Mouse (Mus musculus) embryonic facial prominence, embryonic 14.5 days (tissue): ENCODE data around the gene Masp2. TPM values are rescaled to one million over a fixed set of nuclear protein-coding genes. Genes with fewer than 3 reads are reported as not detected.
A peak's percentile ranks its signal among the peaks of the same experiment; 100 is the strongest.

Source experiments
- ATAC-seq: fragments of 200-750 bp; cut with Nextera tagmentation; 2 replicates; pipeline ENCODE4 v1.8.0; 2017; ENCODE audit warnings: low read depth, moderate number of reproducible peaks, moderate TSS enrichment
- DNase-seq: peaks from one replicate; pipeline ENCODE4 v3.0.0-alpha.2; 2015; ENCODE audit warnings: low spot score
- H3K27ac ChIP-seq: fragments of 300-500 bp; sonication (generic); replicated peaks from 2 replicates; pipeline ENCODE4 v1.5.1; 2014; ENCODE audit warnings: low read depth, mild to moderate bottlenecking, low read length, moderate library complexity
- H3K27me3 ChIP-seq: fragments of 300-500 bp; sonication (generic); replicated peaks from 2 replicates; pipeline ENCODE4 v1.6.1; 2014; ENCODE audit warnings: low read length; ENCODE audit not compliant: control insufficient read depth, insufficient read depth
- H3K36me3 ChIP-seq: fragments of 300-500 bp; sonication (generic); 2 replicates; pipeline ENCODE4 v1.6.1; 2014; ENCODE audit warnings: low read length, mixed read lengths; ENCODE audit not compliant: control insufficient read depth, insufficient read depth
- H3K4me1 ChIP-seq: fragments of 300-500 bp; sonication (generic); 2 replicates; pipeline ENCODE4 v1.6.1; 2014; ENCODE audit warnings: antibody characterized with exemption, low read length; ENCODE audit not compliant: control insufficient read depth, insufficient read depth
- H3K4me2 ChIP-seq: fragments of 300-500 bp; sonication (generic); 2 replicates; pipeline ENCODE4 v1.6.1; 2014; ENCODE audit warnings: low read depth, mild to moderate bottlenecking, low read length, moderate library complexity, mixed read lengths
- H3K4me3 ChIP-seq: fragments of 300-500 bp; sonication (generic); 2 replicates; pipeline ENCODE4 v1.5.1; 2014; ENCODE audit warnings: low read depth, mild to moderate bottlenecking, low read length
- H3K9ac ChIP-seq: fragments of 300-500 bp; sonication (generic); 2 replicates; pipeline ENCODE4 v1.6.1; 2014; ENCODE audit warnings: low read depth, mild to moderate bottlenecking, low read length, moderate library complexity, mixed read lengths
- H3K9me3 ChIP-seq: fragments of 300-500 bp; sonication (generic); 2 replicates; pipeline ENCODE4 v1.6.1; 2016; ENCODE audit warnings: low read length; ENCODE audit not compliant: control insufficient read depth
- WGBS: fragments of 180-500 bp; shearing (Covaris S2); extraction: QIAGEN DNeasy Blood & Tissue Kit; methylation state at CpG from one replicate; pipeline ENCODE4 v1.1.7; 2014; 5-methylcytosine and 5-hydroxymethylcytosine counted together
- polyA plus RNA-seq: library from polyadenylated mRNA; unstranded; fragments of >200 nt; fragmentation: Nextera tagmentation; extraction: Ambion mirVana; gene quantifications from 2 replicates; pipeline ENCODE4 v1.2.1, GENCODE M21; 2014

Gene Masp2
- polyA plus RNA-seq, 1 experiment from 2014 or later: 0.25 TPM

DNA sequence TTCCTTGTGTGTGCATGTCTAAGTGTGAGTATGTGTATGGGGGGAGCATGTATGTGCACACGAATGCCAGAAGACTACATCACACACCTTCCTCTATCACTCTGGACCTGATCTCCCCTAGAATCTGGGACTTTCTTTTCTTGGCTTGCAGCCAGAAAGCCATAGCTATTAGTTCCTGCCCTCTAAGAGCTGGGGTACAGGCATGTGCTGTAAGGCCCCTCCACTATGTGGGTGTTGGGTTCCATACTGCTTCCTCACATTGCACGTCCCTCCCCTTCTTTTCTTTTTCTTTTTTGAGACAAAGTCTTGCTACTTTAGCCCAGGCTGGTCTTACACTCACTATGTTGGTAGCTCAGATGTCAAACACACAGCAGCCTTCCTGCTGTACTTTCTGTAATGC is 33.0 kb downstream of the Masp2 start:
- Histone ChIP-seq H3K27me3 (no peaks in the 10 kb centered on the region), H3K27ac (no peak overlapping the region), H3K4me1 (no peaks in the 10 kb centered on the region), H3K36me3 (no peaks in the 10 kb centered on the region), H3K4me3 (no peak overlapping the region), H3K4me2 (no peak overlapping the region), H3K9me3 (no peaks in the 10 kb centered on the region), H3K9ac (no peak overlapping the region)
- ATAC-seq (peak; percentile 68; the same call in 1 of the 2 replicates), DNase-seq (no peak)
- 77% methylated on average over 2 of the region's 2 CpGs for WGBS

DNA sequence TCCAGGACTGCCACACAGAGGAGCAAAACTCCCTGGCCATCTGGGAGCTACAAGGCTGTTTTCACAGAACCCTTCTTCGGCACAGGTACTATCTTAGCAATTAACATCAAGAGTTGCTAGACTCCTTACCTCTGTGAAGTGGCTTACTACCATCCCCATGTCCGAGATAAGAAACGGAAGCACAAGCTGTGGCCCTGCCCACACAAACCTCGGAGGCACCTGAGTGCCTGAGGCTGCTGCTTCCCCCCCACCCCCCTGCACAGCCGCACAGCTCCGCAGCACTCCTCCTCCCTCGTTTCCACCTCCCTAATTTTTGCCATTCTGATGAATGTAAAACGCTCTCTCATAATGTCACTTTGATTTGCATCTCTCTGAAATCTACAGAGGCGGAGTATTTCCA is 35.9 kb downstream of the Masp2 start:
- WGBS: 43% methylated on average over 9 of the region's 9 CpGs
- H3K4me2 ChIP-seq: no peak overlapping the region
- no peak for ATAC-seq
- H3K9ac ChIP-seq: no peak overlapping the region
- H3K9me3 ChIP-seq: no peaks in the 10 kb centered on the region
- H3K27ac ChIP-seq: no peak overlapping the region
- no peaks in the 10 kb centered on the region for H3K27me3 ChIP-seq
- DNase-seq: no peak
- H3K36me3 ChIP-seq: no peaks in the 10 kb centered on the region
- H3K4me3 ChIP-seq: no peak overlapping the region
- H3K4me1 ChIP-seq: no peaks in the 10 kb centered on the region

DNA sequence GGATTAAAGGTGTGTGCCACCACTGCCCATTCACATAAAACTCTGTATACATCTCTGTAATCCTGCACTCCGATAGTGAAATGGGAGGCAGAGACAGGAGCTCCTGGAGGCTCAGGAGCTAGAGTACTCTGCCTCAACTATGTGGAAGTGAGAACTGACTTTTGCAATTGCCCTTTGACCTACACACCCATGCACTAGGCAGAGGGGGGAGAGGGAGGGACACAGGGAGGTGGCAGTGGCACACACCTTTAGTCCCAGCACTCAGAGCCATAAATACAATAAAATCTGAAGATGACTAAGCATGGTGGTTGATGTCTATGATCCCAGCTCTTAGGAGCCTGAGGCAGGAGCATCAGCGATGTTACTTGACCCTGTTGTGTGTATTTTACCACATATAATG is 37.1 kb downstream of the Masp2 start:
- Histone ChIP-seq H3K27me3 (no peaks in the 10 kb centered on the region), H3K4me2 (no peak overlapping the region), H3K4me1 (no peaks in the 10 kb centered on the region), H3K27ac (no peak overlapping the region), H3K9ac (no peak overlapping the region), H3K9me3 (no peaks in the 10 kb centered on the region), H3K4me3 (no peak overlapping the region), H3K36me3 (no peaks in the 10 kb centered on the region)
- no peak for ATAC-seq
- DNase-seq: no peak
- 81% methylated on average over 2 of the region's 2 CpGs for WGBS

DNA sequence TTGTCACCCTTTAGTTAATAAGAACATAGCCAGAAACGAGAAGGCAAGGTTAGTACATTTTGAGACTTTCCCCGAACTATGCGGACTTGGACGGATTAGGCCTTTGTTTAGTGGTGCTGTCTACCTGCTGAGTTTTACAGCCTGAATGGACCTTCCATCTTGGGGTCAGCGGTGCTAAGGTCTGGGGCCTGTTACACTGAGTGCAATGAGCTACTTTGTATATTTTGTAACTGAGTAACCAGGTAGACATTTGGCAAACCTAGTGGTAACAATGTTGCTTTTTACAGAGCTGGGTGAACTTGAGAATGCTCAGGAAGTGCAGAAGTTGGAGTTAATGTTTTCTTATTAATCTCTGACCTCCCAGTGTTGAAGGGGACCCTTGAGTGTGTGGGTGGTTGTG is 38.8 kb downstream of the Masp2 start:
- WGBS: 83% methylated on average over 5 of the region's 5 CpGs
- no peak overlapping the region for H3K4me3 ChIP-seq
- H3K27me3 ChIP-seq: no peaks in the 10 kb centered on the region
- no peaks in the 10 kb centered on the region for H3K9me3 ChIP-seq
- no peak overlapping the region for H3K4me2 ChIP-seq
- ATAC-seq: no peak
- no peaks in the 10 kb centered on the region for H3K36me3 ChIP-seq
- DNase-seq: no peak
- H3K9ac ChIP-seq: no peak overlapping the region
- H3K4me1 ChIP-seq: no peaks in the 10 kb centered on the region
- no peak overlapping the region for H3K27ac ChIP-seq

DNA sequence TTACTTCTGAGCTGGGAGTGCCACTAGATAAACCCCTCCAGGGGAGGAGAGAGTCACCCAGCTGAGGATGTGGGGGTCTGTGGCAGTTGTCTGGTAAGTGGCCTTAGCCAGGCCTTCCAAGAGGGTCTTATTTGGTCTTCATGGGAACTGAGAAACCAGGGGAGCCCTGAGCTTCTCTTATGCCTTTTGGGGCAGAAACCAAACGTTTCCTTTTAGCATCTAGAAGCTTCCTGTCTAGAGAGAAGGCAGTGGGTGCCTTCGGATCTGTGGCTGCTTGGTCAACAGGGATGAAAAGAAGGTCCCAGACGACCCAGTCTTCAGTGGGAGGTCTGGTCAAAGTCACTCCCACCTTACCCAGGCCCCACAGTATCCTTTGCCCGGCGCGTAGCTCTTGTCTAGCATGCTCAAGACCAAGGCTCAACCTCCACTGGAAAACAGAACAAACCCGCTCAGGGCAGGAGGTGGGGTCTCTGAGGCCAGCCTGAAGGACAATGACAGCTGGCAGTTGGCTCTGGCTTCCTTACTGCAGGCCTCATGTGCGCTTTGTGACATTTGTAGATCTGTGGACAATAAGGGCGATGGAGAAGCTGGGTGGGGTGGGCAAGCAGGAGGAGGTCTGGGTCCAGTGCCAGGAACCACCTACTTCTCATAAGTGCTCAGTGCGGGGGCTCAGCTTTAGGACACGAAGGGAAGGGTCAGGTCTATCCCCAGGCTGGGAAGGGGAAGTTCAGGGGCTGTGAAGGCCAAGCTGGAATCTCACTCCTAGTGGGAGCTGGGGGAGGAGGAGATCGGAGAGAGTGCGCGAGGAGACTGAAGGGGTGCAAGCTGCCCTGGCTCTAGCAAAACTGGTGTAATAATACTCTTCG is 41.2 kb downstream of the Masp2 start, which contains the start of gene Gm572:
Gm572 (plus strand) TSS at position 27 of the 866 bp plus-strand sequence.
- H3K36me3 ChIP-seq: no peaks in the 10 kb centered on the region
- peak within 1 kb of the TSS; percentile 37; the same call in 1 of the 2 replicates for H3K9ac ChIP-seq
- WGBS: 61% methylated on average over 15 of the region's 15 CpGs
- H3K4me2 ChIP-seq: peak within 1 kb of the TSS; percentile 44
- peak; percentile 51 for DNase-seq
- no peaks in the 10 kb centered on the region for H3K4me1 ChIP-seq
- H3K9me3 ChIP-seq: no peaks in the 10 kb centered on the region
- H3K4me3 ChIP-seq: peak within 1 kb of the TSS; percentile 19; the same call in 1 of the 2 replicates
- peak; percentile 70 for ATAC-seq
- no peak within 1 kb of the TSS for H3K27ac ChIP-seq
- no peaks in the 10 kb centered on the region for H3K27me3 ChIP-seq

DNA sequence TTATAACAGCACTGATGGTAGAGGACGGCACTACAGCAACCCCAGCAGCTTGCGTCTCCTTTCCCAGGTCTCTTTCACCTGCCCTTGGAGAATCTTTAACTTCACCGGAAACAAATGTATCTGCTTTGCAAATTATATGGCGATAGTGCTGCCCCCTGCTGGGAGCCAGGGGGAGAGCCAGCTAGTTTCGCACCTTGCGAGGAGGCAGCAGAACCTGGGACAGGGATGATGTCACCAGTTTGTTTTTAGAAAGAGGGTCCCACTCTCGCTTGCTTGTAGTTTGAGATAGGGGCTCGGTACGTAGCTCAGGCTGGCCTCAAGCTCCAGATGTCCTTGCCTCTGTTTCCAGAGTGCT is 41.8 kb downstream of the Masp2 start:
- ATAC-seq (peak; percentile 16; the same call in 1 of the 2 replicates), DNase-seq (peak; percentile 50)
- Histone ChIP-seq H3K9ac (peak overlapping the region; percentile 37; the same call in 1 of the 2 replicates), H3K4me3 (peak overlapping the region; percentile 19; the same call in 1 of the 2 replicates), H3K4me2 (peak overlapping the region; percentile 44), H3K4me1 (no peaks in the 10 kb centered on the region), H3K27ac (no peak overlapping the region), H3K9me3 (no peaks in the 10 kb centered on the region), H3K27me3 (no peaks in the 10 kb centered on the region), H3K36me3 (no peaks in the 10 kb centered on the region)
- 9% methylated on average over 9 of the region's 9 CpGs for WGBS

DNA sequence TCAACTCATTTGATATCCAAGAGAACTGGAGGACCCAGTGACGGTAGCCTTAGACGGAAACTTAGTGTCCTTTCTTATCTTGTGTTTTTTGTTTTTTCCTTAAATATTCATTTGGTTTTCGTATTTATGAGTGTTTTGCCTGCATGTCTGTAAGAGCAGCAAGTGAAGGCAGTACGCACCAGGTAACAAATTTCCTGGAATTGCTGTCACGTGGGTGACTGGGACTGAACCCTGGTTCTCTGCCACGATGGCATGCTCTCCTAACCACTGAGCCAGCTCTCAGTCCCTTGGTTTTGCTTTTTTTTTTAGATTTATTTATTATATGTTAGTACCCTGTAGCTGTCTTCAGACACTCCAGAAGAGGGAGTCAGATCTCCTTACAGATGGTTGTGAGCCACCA is 42.6 kb downstream of the Masp2 start:
- ATAC-seq: no peak
- H3K4me1 ChIP-seq: no peaks in the 10 kb centered on the region
- H3K9ac ChIP-seq: no peak overlapping the region
- no peaks in the 10 kb centered on the region for H3K27me3 ChIP-seq
- H3K9me3 ChIP-seq: no peaks in the 10 kb centered on the region
- no peaks in the 10 kb centered on the region for H3K36me3 ChIP-seq
- H3K4me3 ChIP-seq: no peak overlapping the region
- no peak overlapping the region for H3K4me2 ChIP-seq
- 84% methylated on average over 6 of the region's 6 CpGs for WGBS
- DNase-seq: no peak
- no peak overlapping the region for H3K27ac ChIP-seq

DNA sequence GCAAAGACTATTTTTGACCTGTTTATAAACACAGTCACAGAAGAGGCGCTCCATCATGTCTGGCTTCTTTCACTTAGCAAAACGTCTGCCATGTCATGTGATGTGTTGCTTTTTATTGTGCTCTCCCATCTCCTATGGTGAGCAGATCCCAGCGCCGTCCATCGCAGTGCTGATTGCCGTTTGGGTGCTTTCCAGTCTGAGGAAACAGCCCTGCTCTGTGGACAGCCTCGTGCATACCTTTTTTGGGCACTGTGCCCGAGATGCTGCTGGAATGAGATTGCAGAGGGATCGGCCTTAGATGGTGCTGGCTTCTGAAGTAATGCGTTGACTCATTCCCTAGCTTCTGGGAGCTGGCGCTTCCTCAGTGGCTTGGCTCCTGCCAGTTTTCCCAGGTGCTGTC is 44.3 kb downstream of the Masp2 start:
- H3K9ac ChIP-seq: no peak overlapping the region
- H3K4me1 ChIP-seq: no peaks in the 10 kb centered on the region
- no peak overlapping the region for H3K27ac ChIP-seq
- H3K4me2 ChIP-seq: no peak overlapping the region
- no peaks in the 10 kb centered on the region for H3K9me3 ChIP-seq
- 56% methylated on average over 11 of the region's 11 CpGs for WGBS
- ATAC-seq (peak; percentile 54; the same call in 1 of the 2 replicates), DNase-seq (peak; percentile 48)
- no peak overlapping the region for H3K4me3 ChIP-seq
- H3K27me3 ChIP-seq: no peaks in the 10 kb centered on the region
- H3K36me3 ChIP-seq: no peaks in the 10 kb centered on the region

DNA sequence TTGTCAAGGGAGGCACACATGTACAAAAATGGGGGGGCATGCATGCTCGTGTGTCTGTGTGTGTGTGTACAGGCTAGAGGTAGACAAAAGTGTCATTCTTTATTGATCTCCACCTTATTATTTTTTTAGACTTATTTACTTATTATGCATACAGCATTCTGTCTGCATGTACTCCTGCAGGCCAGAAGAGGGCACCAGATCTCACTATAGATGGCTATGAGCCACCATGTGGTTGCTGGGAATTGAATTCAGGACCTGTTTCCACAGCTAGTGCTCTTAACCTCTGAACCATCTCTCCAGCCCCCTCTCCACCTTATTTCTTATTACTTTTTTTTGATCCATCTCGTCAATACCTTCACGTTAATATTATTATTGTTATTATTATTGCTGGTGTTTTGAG is 47.0 kb downstream of the Masp2 start:
- no peaks in the 10 kb centered on the region for H3K4me1 ChIP-seq
- WGBS: 69% methylated on average over 3 of the region's 3 CpGs
- no peak overlapping the region for H3K4me3 ChIP-seq
- H3K4me2 ChIP-seq: no peak overlapping the region
- DNase-seq: no peak
- no peaks in the 10 kb centered on the region for H3K27me3 ChIP-seq
- H3K9me3 ChIP-seq: no peaks in the 10 kb centered on the region
- H3K9ac ChIP-seq: no peak overlapping the region
- ATAC-seq: no peak
- H3K27ac ChIP-seq: no peak overlapping the region
- H3K36me3 ChIP-seq: no peaks in the 10 kb centered on the region
